In genomic region chr12:29049801-29050200, GRCm38 (mm10) we compare ENCODE assay signal across 14 mouse cellular contexts.
DNase-seq lines count a peak whose midpoint lies in the region; ATAC-seq and TF ChIP-seq lines count a peak whose summit lies in the region.
"Had no signal": no experiment of that assay in that cellular context is flagged by ENCODE, and none has a peak within 500 bp of the region (broad histone marks: within the 10 kb centered on the region; RNA-seq: fewer than 3 reads in every experiment).

No protein-coding gene starts in this region.

- no peak for ATAC-seq in embryonic facial prominence, embryonic 11.5 days (replicated peaks; ENCODE audit: insufficient number of reproducible peaks, low FRiP score, low TSS enrichment, low read depth)
- no peak for ATAC-seq in hindbrain, embryonic 11.5 days (ENCODE audit: low FRiP score)
- no peak for ATAC-seq in midbrain, postnatal 0 days (ENCODE audit: low FRiP score)
- ATAC-seq in monocyte, adult 5-6 weeks (replicated peaks; ENCODE audit: insufficient number of reproducible peaks, low FRiP score, low TSS enrichment, poor library complexity, severe bottlenecking), result no peak
- ATAC-seq: CD4-positive, CD25-positive, alpha-beta regulatory T cell, adult 4 months; inflammation-experienced regulatory T-cells, adult 6 months had no signal

- H3K27me3 ChIP-seq in heart, embryonic 10.5 days (ENCODE audit: insufficient read depth, poor library complexity, severe bottlenecking), result peaks cover 3% of the 10 kb centered on the region; the same call in 1 of the 2 replicates
- H3K27me3 ChIP-seq in embryonic facial prominence, embryonic 11.5 days (ENCODE audit: control insufficient read depth, insufficient read depth, low read length), result no peaks in the 10 kb centered on the region
- no peaks in the 10 kb centered on the region for H3K27me3 ChIP-seq in hindbrain, embryonic 11.5 days (ENCODE audit: control insufficient read depth, insufficient read depth, low read length)
- H3K27me3 ChIP-seq in midbrain, postnatal 0 days (ENCODE audit: insufficient read depth, low read length), result no peaks in the 10 kb centered on the region
- H3K27me3 ChIP-seq: embryonic facial prominence, embryonic 15.5 days; stomach, embryonic 15.5 days had no signal

- no peak for TF ChIP-seq CTCF in midbrain, postnatal 0 days (IDR thresholded peaks at IDR 0.05)
- no peak for TF ChIP-seq CTCF in lung, adult 2 months (IDR thresholded peaks at IDR 0.05; ENCODE audit: insufficient read depth, low read length)

- H3K27ac ChIP-seq in heart, embryonic 10.5 days, result peak overlapping the region; percentile 60
- peak overlapping the region; percentile 68; the same call in 1 of the 2 replicates for H3K27ac ChIP-seq in embryonic facial prominence, embryonic 11.5 days (replicated peaks; ENCODE audit: low read depth, low read length)
- peak overlapping the region; percentile 92 for H3K27ac ChIP-seq in hindbrain, embryonic 11.5 days (ENCODE audit: low read depth, low read length)
- peak overlapping the region; percentile 27; the same call in 1 of the 2 replicates for H3K27ac ChIP-seq in midbrain, postnatal 0 days (ENCODE audit: low read depth, low read length)
- H3K27ac ChIP-seq: embryonic facial prominence, embryonic 15.5 days; stomach, embryonic 15.5 days had no signal

- no peaks in the 10 kb centered on the region for H3K36me3 ChIP-seq in heart, embryonic 10.5 days
- H3K36me3 ChIP-seq in embryonic facial prominence, embryonic 11.5 days (replicated peaks; ENCODE audit: control insufficient read depth, insufficient read depth, low read depth, low read length), result no peaks in the 10 kb centered on the region
- H3K36me3 ChIP-seq in hindbrain, embryonic 11.5 days (ENCODE audit: control insufficient read depth, insufficient read depth, low read length), result no peaks in the 10 kb centered on the region
- H3K36me3 ChIP-seq in midbrain, postnatal 0 days (ENCODE audit: insufficient read depth, low read length), result no peaks in the 10 kb centered on the region
- H3K36me3 ChIP-seq: embryonic facial prominence, embryonic 15.5 days; stomach, embryonic 15.5 days had no signal

- DNase-seq in heart, embryonic 10.5 days (ENCODE audit: low spot score), result no peak
- no peak for DNase-seq in heart, postnatal 25 days (ENCODE audit: low spot score)
- no peak for DNase-seq in embryonic facial prominence, embryonic 11.5 days (ENCODE audit: low spot score)
- DNase-seq in hindbrain, embryonic 11.5 days (ENCODE audit: low spot score), result no peak
- no peak for DNase-seq in midbrain, postnatal 0 days (ENCODE audit: low spot score)
- no peak for DNase-seq in lung, adult 2 months
- DNase-seq: kidney, postnatal 36 days; layer of hippocampus, postnatal 36 days; thymus, postnatal 36 days had no signal

- no peak overlapping the region for H3K4me2 ChIP-seq in embryonic facial prominence, embryonic 11.5 days (ENCODE audit: low read depth, low read length)
- H3K4me2 ChIP-seq in hindbrain, embryonic 11.5 days (replicated peaks; ENCODE audit: low read depth, low read length), result no peak overlapping the region
- no peak overlapping the region for H3K4me2 ChIP-seq in midbrain, postnatal 0 days (ENCODE audit: low read depth, low read length, poor library complexity, severe bottlenecking)
- H3K4me2 ChIP-seq: embryonic facial prominence, embryonic 15.5 days; stomach, embryonic 15.5 days had no signal

- H3K4me1 ChIP-seq in heart, embryonic 10.5 days, result peaks cover 28% of the 10 kb centered on the region
- peaks cover 2% of the 10 kb centered on the region; the same call in 1 of the 2 replicates for H3K4me1 ChIP-seq in embryonic facial prominence, embryonic 11.5 days (ENCODE audit: control insufficient read depth, insufficient read depth, low read length)
- peaks cover 8% of the 10 kb centered on the region; the same call in 1 of the 2 replicates for H3K4me1 ChIP-seq in hindbrain, embryonic 11.5 days (replicated peaks; ENCODE audit: control insufficient read depth, insufficient read depth, low read length)
- no peaks in the 10 kb centered on the region for H3K4me1 ChIP-seq in midbrain, postnatal 0 days (ENCODE audit: insufficient read depth, low read length)
- H3K4me1 ChIP-seq in lung, adult 2 months (ENCODE audit: control insufficient read depth, insufficient read depth, low read length), result no peaks in the 10 kb centered on the region

- intact Hi-C loops in heart, postnatal 25 days (cut with DNase I), result no loop called here

- 0 out of 2 replicates have a peak overlapping the region, but pooled peaks have one; percentile 9 for H3K9ac ChIP-seq in embryonic facial prominence, embryonic 11.5 days (replicated peaks; ENCODE audit: low read length)
- no peak overlapping the region for H3K9ac ChIP-seq in hindbrain, embryonic 11.5 days (ENCODE audit: low read depth, low read length)
- no peak overlapping the region for H3K9ac ChIP-seq in midbrain, postnatal 0 days (replicated peaks; ENCODE audit: low read length, poor library complexity, severe bottlenecking)
- H3K9ac ChIP-seq: embryonic facial prominence, embryonic 15.5 days; stomach, embryonic 15.5 days had no signal

- no peak for TF ChIP-seq POLR2A in lung, adult 2 months (IDR thresholded peaks at IDR 0.05; ENCODE audit: borderline replicate concordance, extremely low read depth, low read depth, low read length)

- H3K9me3 ChIP-seq in heart, embryonic 10.5 days, result no peaks in the 10 kb centered on the region
- H3K9me3 ChIP-seq in embryonic facial prominence, embryonic 11.5 days (replicated peaks; ENCODE audit: control insufficient read depth, low read length), result no peaks in the 10 kb centered on the region
- no peaks in the 10 kb centered on the region for H3K9me3 ChIP-seq in hindbrain, embryonic 11.5 days (ENCODE audit: control insufficient read depth, low read length)
- H3K9me3 ChIP-seq in midbrain, postnatal 0 days (ENCODE audit: low read length), result no peaks in the 10 kb centered on the region
- H3K9me3 ChIP-seq: embryonic facial prominence, embryonic 15.5 days; stomach, embryonic 15.5 days had no signal

- H3K4me3 ChIP-seq in heart, embryonic 10.5 days, result no peak overlapping the region
- no peak overlapping the region for H3K4me3 ChIP-seq in embryonic facial prominence, embryonic 11.5 days (ENCODE audit: low read depth, low read length)
- no peak overlapping the region for H3K4me3 ChIP-seq in hindbrain, embryonic 11.5 days (ENCODE audit: low read depth, low read length)
- no peak overlapping the region for H3K4me3 ChIP-seq in midbrain, postnatal 0 days (ENCODE audit: low read depth, low read length)
- H3K4me3 ChIP-seq in lung, adult 2 months (replicated peaks; ENCODE audit: extremely low read depth, low read depth, low read length), result no peak overlapping the region
- H3K4me3 ChIP-seq: embryonic facial prominence, embryonic 15.5 days; stomach, embryonic 15.5 days had no signal

Comparison
In these comparisons a context has a peak if more than half of its experiments do, and no peak if none do; other contexts are left out.
1. H3K27ac ChIP-seq: peak in every context shown above with its lines; median percentile 92 in hindbrain, embryonic 11.5 days; 68 in embryonic facial prominence, embryonic 11.5 days; 60 in heart, embryonic 10.5 days; 27 in midbrain, postnatal 0 days.